Comparison of ENCODE assay signal across 23 mouse cellular contexts in the genomic region with DNA sequence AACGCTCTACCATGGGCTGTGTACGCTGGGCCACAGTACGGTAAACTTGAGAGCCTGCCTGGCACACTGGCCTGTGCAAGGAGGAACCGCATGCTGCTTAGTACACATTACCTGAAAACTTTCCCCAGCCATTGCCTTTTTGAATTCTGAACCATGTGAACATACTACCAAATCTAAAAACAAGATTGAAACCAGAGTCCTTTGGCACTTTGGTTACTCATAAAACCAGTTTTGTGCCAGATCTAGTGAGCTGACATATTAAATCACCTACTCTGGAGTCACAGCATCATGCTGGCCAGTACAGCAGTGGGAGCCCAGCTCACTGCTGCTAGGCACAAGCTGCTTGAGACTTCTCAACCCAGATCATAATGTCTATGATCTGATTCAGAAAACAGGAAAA. TPM values are rescaled to one million over a fixed set of nuclear protein-coding genes. Genes with fewer than 3 reads are reported as not detected.
A peak's percentile ranks its signal among the peaks of the same experiment; 100 is the strongest.
DNase-seq lines count a peak whose midpoint lies in the region; ATAC-seq and TF ChIP-seq lines count a peak whose summit lies in the region.
"Had no signal": no experiment of that assay in that cellular context is flagged by ENCODE, and none has a peak within 500 bp of the region (broad histone marks: within the 10 kb centered on the region; RNA-seq: fewer than 3 reads in every experiment).

No protein-coding gene starts in this region.

- H3K9me3 ChIP-seq in kidney, embryonic 15.5 days (replicated peaks) = no peaks in the 10 kb centered on the region
- H3K9me3 ChIP-seq: embryonic facial prominence, embryonic 13.5 days; embryonic facial prominence, embryonic 15.5 days; forebrain, embryonic 10.5 days; forebrain, embryonic 12.5 days had no signal

- no peak for TF ChIP-seq CTCF in kidney, adult 2 months (conservative IDR thresholded peaks at IDR 0.05; ENCODE audit: insufficient read depth, insufficient read length, low read depth, low read length)

- no peak overlapping the region for H3K4me3 ChIP-seq in kidney, adult 2 months (ENCODE audit: insufficient read depth, low read depth, low read length)
- no peak overlapping the region for H3K4me3 ChIP-seq in kidney, embryonic 15.5 days (replicated peaks)
- H3K4me3 ChIP-seq: embryonic facial prominence, embryonic 13.5 days; embryonic facial prominence, embryonic 15.5 days; erythroblast, embryonic 14.5 days; forebrain, embryonic 10.5 days; forebrain, embryonic 12.5 days had no signal

- DNase-seq in kidney, adult 11 months = peak; percentile 45
- no peak for DNase-seq in kidney, postnatal 4 days
- DNase-seq in kidney, adult 2 months = peak; percentile 81
- no peak for DNase-seq in kidney, postnatal 14 days
- peak; percentile 85 for DNase-seq in kidney, adult 9 months
- no peak for DNase-seq in left cerebral cortex, postnatal 25 days (ENCODE audit: low spot score in 2 of 2)
- DNase-seq: adrenal gland, adult 2 months; adrenal gland, postnatal 10 days; adrenal gland, postnatal 25 days; cerebellum, adult 11 months; cerebellum, adult 18-20 months; cerebellum, adult 8-10 months; cerebellum, adult 9-11 months; cerebellum, postnatal 14 days; cerebellum, postnatal 36 days; embryo, embryonic 11 days had no signal

- H3K9ac ChIP-seq in kidney, embryonic 15.5 days = no peak overlapping the region
- H3K9ac ChIP-seq: embryonic facial prominence, embryonic 13.5 days; embryonic facial prominence, embryonic 15.5 days; forebrain, embryonic 12.5 days had no signal

- ATAC-seq in kidney, embryonic 15.5 days (replicated peaks; ENCODE audit: low FRiP score) = no peak
- ATAC-seq: forebrain, embryonic 14.5 days had no signal

- peaks cover 5% of the 10 kb centered on the region; the same call in 1 of the 2 replicates for H3K4me1 ChIP-seq in kidney, adult 2 months (ENCODE audit: control insufficient read depth, insufficient read depth, low read length)
- H3K4me1 ChIP-seq in kidney, embryonic 15.5 days = no peaks in the 10 kb centered on the region
- H3K4me1 ChIP-seq: embryonic facial prominence, embryonic 13.5 days; embryonic facial prominence, embryonic 15.5 days; forebrain, embryonic 10.5 days; forebrain, embryonic 12.5 days had no signal

- peaks cover 4% of the 10 kb centered on the region; the same call in 1 of the 2 replicates for H3K36me3 ChIP-seq in kidney, adult 2 months (ENCODE audit: control insufficient read depth, insufficient read depth, low read length)
- peaks cover 96% of the 10 kb centered on the region for H3K36me3 ChIP-seq in kidney, embryonic 15.5 days

- H3K27ac ChIP-seq in kidney, adult 2 months (ENCODE audit: insufficient read depth, low read depth, low read length) = peak overlapping the region; percentile 42; the same call in 1 of the 2 replicates
- H3K27ac ChIP-seq in kidney, embryonic 15.5 days = no peak overlapping the region
- H3K27ac ChIP-seq: embryonic facial prominence, embryonic 13.5 days; embryonic facial prominence, embryonic 15.5 days; forebrain, embryonic 10.5 days; forebrain, embryonic 12.5 days had no signal

- WGBS in kidney, adult 2 months = 78% methylated on average over 4 of the region's 4 CpGs
- 92% methylated on average over 4 of the region's 4 CpGs for WGBS in kidney, embryonic 15.5 days

- H3K27me3 ChIP-seq in kidney, adult 2 months (replicated peaks; ENCODE audit: control insufficient read depth, insufficient read depth, low read length) = no peaks in the 10 kb centered on the region
- H3K27me3 ChIP-seq in kidney, embryonic 15.5 days = no peaks in the 10 kb centered on the region
- H3K27me3 ChIP-seq: embryonic facial prominence, embryonic 13.5 days; embryonic facial prominence, embryonic 15.5 days; forebrain, embryonic 12.5 days had no signal

- no peak for TF ChIP-seq POLR2A in kidney, adult 2 months (IDR thresholded peaks at IDR 0.05; ENCODE audit: low read depth, low read length)

- intact Hi-C loops in left cerebral cortex, postnatal 25 days (cut with DNase I) = no loop called here

- H3K4me2 ChIP-seq in kidney, embryonic 15.5 days = no peak overlapping the region
- H3K4me2 ChIP-seq: embryonic facial prominence, embryonic 13.5 days; embryonic facial prominence, embryonic 15.5 days; forebrain, embryonic 12.5 days had no signal

RNA-seq across cellular contexts. Expression of gene Dnase1, which starts 4.9 kb away (rescaled TPM):
- 2,240 and 2,440 TPM in 2 replicates for polyA plus RNA-seq in kidney, adult 2 months (2012; rRNA removed)
- 6.3 and 6.5 TPM in 2 replicates for polyA plus RNA-seq in kidney, embryonic 15.5 days (2015; fragmentation: Nextera tagmentation; extraction: Ambion mirVana)
- total RNA-seq in left cerebral cortex, postnatal 25 days (2021) = not detected
- total RNA-seq: adrenal gland, adult 2 months; adrenal gland, postnatal 10 days; adrenal gland, postnatal 25 days had no signal
- polyA plus RNA-seq: adrenal gland, adult 2 months; erythroblast, embryonic 14.5 days had no signal

RNA-seq across cellular contexts. Expression of gene Trap1, which starts 36.0 kb away (rescaled TPM):
- polyA plus RNA-seq in kidney, adult 2 months (2012; rRNA removed) = 225 and 226 TPM in 2 replicates
- polyA plus RNA-seq in kidney, embryonic 15.5 days (2015; fragmentation: Nextera tagmentation; extraction: Ambion mirVana) = 105 and 110 TPM in 2 replicates
- 10 to 100 TPM; 66.0 to 68.7 TPM for total RNA-seq in left cerebral cortex, postnatal 25 days (2021)

RNA-seq across cellular contexts. Expression of gene Slx4, which starts 38.1 kb away (rescaled TPM):
- polyA plus RNA-seq in kidney, adult 2 months (2012; rRNA removed) = 36.0 and 41.0 TPM in 2 replicates
- 21.1 and 21.3 TPM in 2 replicates for polyA plus RNA-seq in kidney, embryonic 15.5 days (2015; fragmentation: Nextera tagmentation; extraction: Ambion mirVana)
- 10 to 100 TPM; 49.7 to 56.8 TPM for total RNA-seq in left cerebral cortex, postnatal 25 days (2021)

Comparison
In these comparisons a context has a peak if more than half of its experiments do, and no peak if none do; other contexts are left out.
1. DNase-seq: peak in kidney, adult 11 months (single experiment), kidney, adult 2 months (single experiment) and kidney, adult 9 months (single experiment); none in kidney, postnatal 4 days (0 of 2), kidney, postnatal 14 days (single experiment) and left cerebral cortex, postnatal 25 days (0 of 2).
2. RNA of gene Dnase1, which starts 4.9 kb away (polyA plus RNA-seq): 2,240 to 2,440 TPM in kidney, adult 2 months; 6.3 to 6.5 TPM in kidney, embryonic 15.5 days; every median in the first group is over 100 times any median in the second.